In the genomic region with DNA sequence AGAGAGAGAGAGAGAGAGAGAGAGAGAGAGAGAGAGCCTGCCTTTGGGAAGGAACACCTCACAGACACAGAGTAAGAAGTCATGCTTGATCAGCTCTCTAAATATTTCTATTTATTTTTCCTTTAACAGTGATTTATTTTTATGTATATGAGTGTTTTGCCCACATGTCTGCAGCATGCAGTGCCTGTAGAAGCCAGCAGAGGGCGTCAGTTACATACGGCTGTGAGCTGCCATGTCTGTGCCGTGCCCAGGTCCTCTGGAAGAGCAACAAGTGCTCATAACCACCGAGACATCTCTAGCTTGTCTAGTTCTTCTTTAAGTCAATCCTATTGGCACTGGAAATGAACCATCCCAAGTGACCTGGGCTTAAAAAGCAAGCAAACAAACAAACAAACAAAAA, we compare ENCODE assay signal across 8 mouse cellular contexts. TPM values are rescaled to one million over a fixed set of nuclear protein-coding genes. Genes with fewer than 3 reads are reported as not detected.
DNase-seq lines count a peak whose midpoint lies in the region; ATAC-seq and TF ChIP-seq lines count a peak whose summit lies in the region.
"Had no signal": no experiment of that assay in that cellular context is flagged by ENCODE, and none has a peak within 500 bp of the region (broad histone marks: within the 10 kb centered on the region; RNA-seq: fewer than 3 reads in every experiment).

No protein-coding gene starts in this region.

- TF ChIP-seq EP300 in liver, postnatal 0 days (IDR thresholded peaks at IDR 0.05; ENCODE audit: low read depth): no peak

- H3K36me3 ChIP-seq in liver, postnatal 0 days (replicated peaks; ENCODE audit: insufficient read depth, low read length): no peaks in the 10 kb centered on the region
- H3K36me3 ChIP-seq: embryonic facial prominence, embryonic 15.5 days had no signal

- no peaks in the 10 kb centered on the region for H3K27me3 ChIP-seq in liver, postnatal 0 days (ENCODE audit: insufficient read depth, low read length)
- H3K27me3 ChIP-seq: embryonic facial prominence, embryonic 15.5 days had no signal

- no peak for DNase-seq in left cerebral cortex, adult 2 months (ENCODE audit: extremely low spot score in 1 of 2, low spot score in 2 of 2)
- no peak for DNase-seq in left cerebral cortex, adult 9 months (ENCODE audit: low spot score in 2 of 2)
- DNase-seq in B cell, adult 2 months: peak; percentile 65 to 71
- DNase-seq in embryo, embryonic 10.5 days (ENCODE audit: low spot score): peak; percentile 66
- DNase-seq in liver, postnatal 0 days: peak; percentile 86
- no peak for DNase-seq in frontal cortex, postnatal 25 days (ENCODE audit: low spot score in 2 of 2)

- ATAC-seq in CD4-positive, CD25-positive, alpha-beta regulatory T cell, adult 4 months: peak; percentile 38
- no peak for ATAC-seq in liver, postnatal 0 days

- H3K4me2 ChIP-seq in liver, postnatal 0 days (ENCODE audit: low read depth, low read length): no peak overlapping the region
- H3K4me2 ChIP-seq: embryonic facial prominence, embryonic 15.5 days had no signal

- peak; percentile 66 for TF ChIP-seq CTCF in left cerebral cortex, adult 2 months (IDR thresholded peaks at IDR 0.05)
- TF ChIP-seq CTCF in liver, postnatal 0 days (IDR thresholded peaks at IDR 0.05; ENCODE audit: low read depth): peak; percentile 91

- no peak overlapping the region for H3K4me3 ChIP-seq in left cerebral cortex, adult 2 months
- H3K4me3 ChIP-seq in liver, postnatal 0 days (ENCODE audit: low read depth, low read length): no peak overlapping the region
- H3K4me3 ChIP-seq: embryonic facial prominence, embryonic 15.5 days had no signal

- H3K9ac ChIP-seq in liver, postnatal 0 days (replicated peaks): no peak overlapping the region
- H3K9ac ChIP-seq: embryonic facial prominence, embryonic 15.5 days had no signal

- WGBS in liver, postnatal 0 days (ENCODE audit: insufficient replicate concordance): 36% methylated on average over 4 of the region's 4 CpGs

- H3K4me1 ChIP-seq in liver, postnatal 0 days (ENCODE audit: insufficient read depth): peaks cover 6% of the 10 kb centered on the region
- H3K4me1 ChIP-seq: embryonic facial prominence, embryonic 15.5 days had no signal

- 0 out of 2 replicates have a peak, but pooled peaks cover 2% of the 10 kb centered on the region for H3K9me3 ChIP-seq in liver, postnatal 0 days (ENCODE audit: low read length)

- intact Hi-C loops in left cerebral cortex, adult 2 months (cut with DNase I): no loop called here

- no peak overlapping the region for H3K27ac ChIP-seq in left cerebral cortex, adult 2 months
- no peak overlapping the region for H3K27ac ChIP-seq in liver, postnatal 0 days (ENCODE audit: low read depth)
- H3K27ac ChIP-seq: embryonic facial prominence, embryonic 15.5 days had no signal

RNA-seq across cellular contexts. Expression of gene Trpm8, which starts 12.5 kb away (rescaled TPM):
- under 1 TPM; 0.23 to 0.26 TPM for total RNA-seq in left cerebral cortex, adult 2 months (2021)
- not detected for polyA plus RNA-seq in CD4-positive, CD25-positive, alpha-beta regulatory T cell, adult 4 months (2017; shearing (Covaris generic))
- not detected in 2 replicates for polyA plus RNA-seq in liver, postnatal 0 days (2015; fragmentation: Nextera tagmentation; extraction: Ambion mirVana)

RNA-seq across cellular contexts. Expression of gene Hjurp, which starts 12.5 kb away (rescaled TPM):
- 10 to 100 TPM; 45.8 to 47.2 TPM for total RNA-seq in left cerebral cortex, adult 2 months (2021)
- 10 to 100 TPM; 56.6 to 72.9 TPM for polyA plus RNA-seq in CD4-positive, CD25-positive, alpha-beta regulatory T cell, adult 4 months (2017; shearing (Covaris generic))
- polyA plus RNA-seq in liver, postnatal 0 days (2015; fragmentation: Nextera tagmentation; extraction: Ambion mirVana): 31.4 and 37.0 TPM in 2 replicates

Comparison
In these comparisons a context has a peak if more than half of its experiments do, and no peak if none do; other contexts are left out.
1. DNase-seq: peak in B cell, adult 2 months (2 of 2), embryo, embryonic 10.5 days (single experiment) and liver, postnatal 0 days (single experiment); none in left cerebral cortex, adult 2 months (0 of 2), left cerebral cortex, adult 9 months (0 of 2) and frontal cortex, postnatal 25 days (0 of 2).